Mouse (Mus musculus) mesoderm, embryonic 11.5 days (tissue): Measurements from ENCODE around the gene Krtap4-1.
"Not testable (repeated sequence)": the region's sequence is repeated elsewhere in the genome, so short reads cannot be mapped to it uniquely, and the experiment has no call there.

Experiments used
- DNase-seq: peaks from one replicate; pipeline ENCODE4 v3.0.0-alpha.2; 2012; ENCODE audit warnings: low read depth, low spot score

Gene Krtap4-1

DNA sequence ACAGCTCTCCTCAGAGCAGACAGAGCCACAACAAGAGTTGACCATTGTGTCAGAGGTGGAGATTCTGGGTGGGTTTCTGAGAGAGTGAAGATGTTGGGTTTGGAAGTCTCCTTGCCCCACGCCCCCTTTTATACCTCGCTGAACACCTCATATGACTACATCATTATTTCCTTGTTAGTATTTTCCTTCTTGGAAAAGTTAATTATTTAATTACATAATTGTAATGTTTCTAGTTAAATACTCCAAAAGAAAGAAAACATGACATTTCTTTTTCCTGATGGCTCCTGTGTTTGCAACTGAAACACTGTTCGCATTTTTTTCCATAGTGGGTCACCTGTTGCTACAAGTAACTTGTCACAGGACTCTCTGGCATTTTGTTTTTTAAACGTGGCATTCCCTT lies at the start of gene Krtap4-1:
TSS of gene Krtap4-1 (minus strand) at position 101 of the 400 bp plus-strand sequence.
- DNase-seq, result no peak

- DNase-seq, result no peak
Measured at GRCm38 (mm10) chr11:99665860-99666259, 37.8 kb upstream of the Krtap4-1 start, which contains the start of gene Krtap4-6. Krtap4-6 (minus strand) TSS chr11:99665960.

- DNase-seq, result no peak
Measured at GRCm38 (mm10) chr11:99662802-99663201, 34.8 kb upstream of the Krtap4-1 start.

DNA sequence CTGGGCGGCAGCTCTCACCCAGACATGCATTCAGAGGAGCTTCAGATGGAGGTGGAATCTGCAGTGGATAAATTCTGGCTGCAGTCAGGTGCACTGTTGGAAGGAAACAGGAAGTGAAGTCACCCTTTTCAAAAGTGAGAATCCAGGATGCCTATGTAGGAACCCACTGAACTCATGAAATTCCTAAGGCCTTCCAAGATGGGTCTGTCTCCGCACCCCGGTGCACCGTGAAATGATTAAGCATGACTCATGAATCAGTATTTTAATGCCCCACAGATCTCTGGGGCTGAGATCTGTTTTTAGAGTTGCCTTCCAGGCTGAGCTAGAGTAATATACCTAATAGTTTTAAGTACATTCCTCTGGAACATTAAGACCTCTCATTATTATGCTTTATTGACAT lies 31.2 kb upstream of the Krtap4-1 start:
- DNase-seq, result no peak

DNA sequence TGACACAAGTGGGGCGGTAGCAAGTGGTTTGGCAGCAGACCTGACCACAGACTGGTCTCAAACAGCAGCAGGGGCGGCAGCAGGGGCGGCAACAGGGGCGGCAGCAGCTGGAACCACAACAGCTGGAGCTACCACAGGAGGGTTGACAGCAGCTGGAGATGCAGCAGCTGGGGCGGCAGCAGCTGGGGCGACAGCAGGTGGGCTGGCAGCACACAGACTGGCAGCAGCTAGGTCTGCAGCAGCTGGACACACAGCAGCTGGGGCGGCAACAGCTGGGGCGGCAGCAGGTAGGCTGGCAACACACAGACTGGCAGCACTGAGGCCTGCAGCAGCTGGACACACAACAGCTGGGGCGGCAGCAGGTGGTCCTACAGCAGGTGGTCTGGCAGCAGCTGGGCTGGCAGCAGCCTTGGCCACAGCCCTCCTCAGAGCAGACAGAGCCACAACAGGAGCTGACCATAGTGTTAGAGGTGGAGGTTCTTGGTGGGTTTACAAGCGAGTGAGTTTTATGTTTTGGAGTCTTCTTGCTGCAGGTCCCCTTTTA lies 30.5 kb upstream of the Krtap4-1 start, which contains the start of gene Gm11563:
TSS of gene Gm11563 (minus strand) at position 494 of the 544 bp plus-strand sequence.
- not testable (repeated sequence) for DNase-seq

DNA sequence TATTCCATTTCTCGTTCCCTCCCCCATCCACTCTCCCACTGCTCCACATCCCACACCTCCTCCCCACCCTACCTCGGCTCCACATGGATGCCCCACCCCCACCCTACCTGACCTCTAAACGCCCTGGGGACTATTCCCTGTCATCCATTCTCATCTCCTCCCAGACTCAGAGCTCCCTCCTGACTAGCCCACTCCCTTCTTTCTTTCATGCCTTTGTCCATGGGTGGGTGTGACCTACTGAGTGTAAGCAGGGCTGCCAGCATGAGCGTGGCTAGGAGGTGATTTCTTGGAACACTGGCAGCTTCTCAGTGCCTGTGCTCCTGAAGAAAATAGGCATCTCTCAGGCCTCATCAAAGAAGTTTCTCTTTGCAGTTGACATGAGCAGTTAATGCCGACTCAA lies 29.0 kb upstream of the Krtap4-1 start:
- DNase-seq, result no peak

- no peak for DNase-seq
Measured at GRCm38 (mm10) chr11:99650136-99650535, 22.1 kb upstream of the Krtap4-1 start, which contains the start of gene Gm11555. Gm11555 (minus strand) TSS chr11:99650236.

GRCm38 (mm10) chr11:99646444-99646843 lies 18.4 kb upstream of the Krtap4-1 start:
- DNase-seq, result no peak

DNA sequence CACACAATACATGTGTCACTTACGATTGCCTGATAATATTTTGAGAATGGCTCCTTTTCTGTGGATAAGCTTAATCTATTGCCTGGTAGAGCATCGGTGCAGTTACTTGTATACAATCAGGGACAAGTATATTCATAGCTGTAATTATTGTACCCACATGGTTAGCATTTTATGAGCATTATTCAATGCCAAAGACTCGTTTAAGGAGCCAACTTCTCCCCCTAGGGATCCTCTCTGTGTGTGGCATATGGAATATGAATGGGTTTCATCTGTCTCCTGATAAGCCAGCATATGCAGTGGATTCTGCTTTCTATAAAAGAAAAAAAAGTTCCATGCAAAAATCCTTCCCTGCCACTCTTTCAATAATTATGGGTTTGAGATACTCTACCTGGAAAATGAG lies 16.3 kb upstream of the Krtap4-1 start:
- DNase-seq, result no peak

DNA sequence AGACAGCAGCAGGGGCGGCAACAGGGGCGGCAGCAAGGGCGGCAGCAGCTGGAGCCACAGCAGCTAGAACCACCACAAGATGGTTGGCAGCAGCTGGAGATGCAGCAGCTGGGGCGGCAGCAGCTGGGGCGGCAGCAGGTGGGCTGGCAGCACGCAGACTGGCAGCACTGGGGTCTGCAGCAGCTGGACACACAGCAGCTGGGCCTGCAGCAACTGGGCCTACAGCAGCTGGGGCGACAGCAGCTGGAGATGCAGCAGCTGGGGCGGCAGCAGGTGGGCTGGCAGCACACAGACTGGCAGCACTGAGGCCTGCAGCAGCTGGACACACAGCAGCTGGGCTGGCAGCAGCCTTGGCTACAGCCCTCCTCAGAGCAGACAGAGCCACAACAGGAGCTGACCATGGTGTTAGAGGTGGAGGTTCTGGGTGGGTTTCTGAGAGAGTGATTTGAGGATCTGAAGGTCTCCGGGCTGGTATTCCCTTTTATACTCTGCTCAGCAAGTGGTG lies 15.6 kb upstream of the Krtap4-1 start, which contains the start of gene Krtap4-7:
TSS of gene Krtap4-7 (minus strand) at position 455 of the 505 bp plus-strand sequence.
- not testable (repeated sequence) for DNase-seq

DNA sequence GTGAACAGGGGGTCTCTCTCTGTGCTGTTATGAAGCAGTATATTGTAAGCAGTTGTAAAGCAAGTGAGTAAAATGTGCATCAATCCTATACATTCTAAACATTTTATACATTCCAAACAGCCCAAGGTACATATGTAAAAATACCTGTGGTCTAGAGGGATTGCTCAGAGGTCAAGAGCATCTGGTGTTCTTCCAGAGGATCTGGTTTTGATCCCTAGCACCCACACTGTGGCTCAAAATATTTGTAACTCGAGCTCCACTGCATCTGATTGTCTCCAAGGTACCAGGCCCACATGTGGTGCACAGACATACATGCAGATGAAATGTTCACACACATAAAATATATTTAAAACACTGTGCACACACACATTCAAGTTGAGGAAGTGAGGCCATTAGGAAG lies 12.9 kb upstream of the Krtap4-1 start:
- no peak for DNase-seq

- no peak for DNase-seq
Measured at GRCm38 (mm10) chr11:99637086-99637485, 9.0 kb upstream of the Krtap4-1 start.

DNA sequence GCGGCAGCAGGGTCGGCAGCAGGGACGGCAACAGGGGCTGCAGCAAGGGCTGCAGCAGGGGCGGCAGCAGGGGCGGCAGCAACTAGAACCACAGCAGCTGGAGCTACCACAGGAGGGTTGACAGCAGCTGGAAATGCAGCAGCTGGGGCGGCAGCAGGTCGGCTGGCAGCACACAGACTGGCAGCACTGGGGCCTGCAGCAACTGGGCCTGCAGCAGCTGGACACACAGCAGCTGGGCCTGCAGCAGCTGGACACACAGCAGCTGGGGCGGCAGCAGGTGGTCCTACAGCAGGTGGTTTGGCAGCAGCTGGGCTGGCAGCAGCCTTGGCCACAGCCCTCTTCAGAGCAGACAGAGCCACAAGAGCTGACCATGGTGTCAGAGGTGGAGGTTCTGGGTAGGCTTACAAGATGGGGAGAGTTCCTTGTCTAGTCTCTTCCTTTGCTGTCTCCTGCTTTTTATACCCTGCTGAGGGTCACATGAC lies 6.7 kb upstream of the Krtap4-1 start, which contains the start of gene Krtap4-2:
TSS of gene Krtap4-2 (minus strand) at position 432 of the 482 bp plus-strand sequence.
- no peak for DNase-seq

- DNase-seq, result no peak
Measured at GRCm38 (mm10) chr11:99633293-99633692, 5.3 kb upstream of the Krtap4-1 start.

DNA sequence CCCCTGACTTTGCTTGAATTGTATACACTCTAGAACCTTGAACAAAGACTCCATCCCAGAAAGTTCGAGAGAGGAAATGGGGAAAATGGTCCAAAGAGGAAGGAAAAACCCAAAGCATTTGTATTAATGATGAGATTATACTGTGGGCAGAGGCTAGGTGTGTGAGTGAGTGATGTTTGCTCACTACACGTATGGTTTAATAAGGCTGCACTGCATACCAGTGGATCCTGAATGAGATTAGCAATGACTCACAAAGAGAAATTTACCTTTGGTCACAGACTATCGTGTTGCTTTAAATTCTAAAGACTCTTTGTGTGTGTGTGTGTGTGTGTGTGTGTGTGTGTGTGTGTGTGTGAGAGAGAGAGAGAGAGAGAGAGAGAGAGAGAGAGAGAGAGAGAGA lies 2.9 kb upstream of the Krtap4-1 start:
- DNase-seq, result no peak

- DNase-seq, result no peak
Measured at GRCm38 (mm10) chr11:99620335-99620734, 7.7 kb downstream of the Krtap4-1 start, which contains the start of gene Gm11562. Gm11562 (minus strand) TSS chr11:99620435.

DNA sequence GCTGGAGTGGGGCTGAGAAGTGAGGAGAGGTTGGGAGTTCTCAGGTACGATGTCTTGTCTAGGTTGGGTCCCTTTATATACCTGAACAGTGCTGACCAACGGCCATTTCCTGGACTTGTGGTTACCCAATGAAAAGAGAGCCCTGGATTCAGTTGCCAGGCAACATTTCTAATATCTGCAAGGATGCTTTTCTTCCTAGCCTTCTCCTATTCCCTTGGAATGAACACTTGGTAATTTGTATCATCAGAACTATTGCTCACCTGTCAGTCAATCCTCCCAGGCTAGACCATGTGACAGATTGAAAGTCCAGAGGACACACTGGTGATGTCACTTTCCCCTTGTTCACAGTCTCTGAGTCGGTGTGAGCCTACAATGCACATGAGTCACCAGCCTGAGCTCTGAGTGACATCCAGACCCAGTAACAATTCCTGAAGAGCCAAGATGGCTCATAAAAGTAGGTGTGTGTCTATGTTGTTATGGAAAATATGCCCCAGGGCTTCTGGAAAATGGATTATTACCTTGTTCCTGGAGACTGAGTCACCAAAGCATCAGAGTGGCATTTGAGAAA lies 13.2 kb downstream of the Krtap4-1 start, which contains the start of gene Krtap2-4:
TSS of gene Krtap2-4 (minus strand) at position 51 of the 568 bp plus-strand sequence.
- no peak for DNase-seq

GRCm38 (mm10) chr11:99610089-99610488 lies 17.9 kb downstream of the Krtap4-1 start, which contains the start of gene Gm11937:
Gm11937 (minus strand) TSS chr11:99610189.
- DNase-seq, result not testable (repeated sequence)

DNA sequence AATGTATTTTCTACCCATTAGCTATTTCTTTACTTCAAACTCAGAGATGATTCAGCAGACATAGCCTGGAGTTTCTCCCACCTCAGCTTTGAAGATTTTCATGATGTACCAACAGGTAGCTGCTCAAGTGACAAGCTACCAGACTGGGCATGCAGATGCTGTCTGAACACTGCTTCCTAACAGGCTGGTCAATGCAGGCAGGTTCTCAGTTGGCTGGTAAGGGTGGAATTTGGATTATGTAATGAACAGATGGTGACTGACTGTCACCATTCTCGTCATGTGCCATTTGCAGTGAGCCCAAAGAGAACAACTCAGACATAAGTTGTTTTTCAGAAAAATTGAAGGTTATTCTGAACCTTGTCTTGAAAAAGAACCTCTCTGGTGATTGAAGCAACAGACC lies 18.9 kb downstream of the Krtap4-1 start:
- DNase-seq, result no peak

DNA sequence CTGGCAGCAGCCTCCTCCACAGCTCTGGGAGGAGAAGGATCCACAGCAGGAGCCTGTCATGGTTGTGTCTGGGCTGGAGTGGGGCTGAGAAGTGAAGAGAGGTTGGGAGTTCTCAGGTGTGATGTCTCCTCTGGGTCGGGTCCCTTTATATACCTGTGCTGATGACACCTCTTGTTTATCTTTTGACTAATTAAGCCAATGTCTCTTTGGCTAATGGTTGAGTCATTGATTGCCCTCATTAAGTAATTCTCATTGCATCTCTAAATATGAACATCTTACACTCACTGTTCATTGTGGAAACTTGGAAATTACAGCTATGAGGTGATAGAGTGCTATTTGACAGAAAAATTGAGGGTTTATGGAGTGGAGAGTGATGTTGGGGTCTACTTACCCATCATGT lies 24.8 kb downstream of the Krtap4-1 start, which contains the start of gene Gm11938:
TSS of gene Gm11938 (minus strand) at position 101 of the 400 bp plus-strand sequence.
- DNase-seq, result not testable (repeated sequence)

DNA sequence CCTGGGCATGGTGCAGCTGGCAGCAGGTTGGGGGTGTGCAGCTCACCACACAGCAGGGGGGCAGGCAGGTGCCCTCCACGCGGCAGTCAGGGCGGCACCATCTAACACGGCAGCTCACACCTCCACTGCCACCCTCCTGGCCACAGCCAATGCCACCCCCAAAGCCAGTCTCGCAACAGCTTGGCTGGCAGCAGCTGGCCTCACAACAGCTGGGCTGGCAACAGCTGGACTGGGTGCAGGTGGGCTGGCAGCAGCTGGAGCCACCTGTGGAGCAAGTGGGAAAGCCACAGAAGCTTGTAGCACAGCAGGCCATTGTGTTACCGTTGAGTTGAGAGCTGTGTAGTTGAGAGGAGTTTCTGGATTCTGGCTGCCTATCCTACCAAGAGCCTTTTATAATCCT lies 30.3 kb downstream of the Krtap4-1 start, which contains the start of gene Krtap9-3:
TSS of gene Krtap9-3 (minus strand) at position 364 of the 400 bp plus-strand sequence.
- DNase-seq, result not testable (repeated sequence)

GRCm38 (mm10) chr11:99590981-99591380 lies 37.1 kb downstream of the Krtap4-1 start, which contains the start of gene Krtap1-3:
Krtap1-3 (minus strand) TSS chr11:99591339.
- no peak for DNase-seq
